Mouse (Mus musculus): ENCODE measurements around the gene Aff4.

DNA sequence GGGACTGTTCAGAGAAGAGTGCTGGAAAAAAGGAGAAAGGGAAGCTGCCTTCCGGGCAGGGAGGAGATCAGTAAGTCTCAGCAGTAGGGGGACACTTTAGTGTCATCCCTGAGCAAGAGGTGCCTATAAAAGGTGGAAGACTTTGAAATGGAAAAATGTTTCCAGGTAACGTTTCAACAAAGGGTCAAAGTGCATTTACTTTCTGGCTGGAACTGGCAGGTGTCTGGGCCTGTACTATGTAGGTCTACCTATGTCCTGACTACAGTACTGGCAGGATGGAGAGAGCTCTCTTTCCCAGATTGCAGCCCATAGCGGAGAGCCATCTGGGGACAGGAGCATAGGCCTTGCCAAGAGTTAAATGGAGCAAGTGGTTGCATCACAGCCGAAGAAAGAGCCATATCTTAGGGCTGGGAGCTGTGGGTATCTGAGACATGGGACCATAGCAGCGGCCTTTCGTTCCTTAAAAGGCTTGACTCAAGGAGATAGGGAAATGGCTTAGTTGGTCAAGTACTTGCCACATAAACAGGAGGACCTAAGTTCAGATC is 75.2 kb downstream of the Aff4 start:
- no peak for TF ChIP-seq CTCF (IDR thresholded peaks at IDR 0.05; ENCODE audit: low read depth, low read length)
- TF ChIP-seq GATA1 (IDR thresholded peaks at IDR 0.05; ENCODE audit: borderline replicate concordance, low read length), result no peak

All from G1E (cell line).